Mouse (Mus musculus) heart, postnatal 0 days (tissue): ENCODE results near the gene Plpp3.

Experiments
- CTCF ChIP-seq: IDR thresholded peaks from 2 replicates; pipeline ENCODE4 v1.5.1; 2016; ENCODE audit warnings: antibody characterized with exemption, control low read depth, low read depth
- EP300 ChIP-seq: IDR thresholded peaks from 2 replicates; pipeline ENCODE4 v1.6.1; 2016; ENCODE audit warnings: antibody characterized with exemption, low read depth

- TF ChIP-seq CTCF (no peak), EP300 (no peak)
These were observed 27.3 kb downstream of the Plpp3 start for GRCm38 (mm10) chr4:105184490-105184889.
